Mouse (Mus musculus): ENCODE data around the gene Ears2. TPM values are rescaled to one million over a fixed set of nuclear protein-coding genes. Genes with fewer than 3 reads are reported as not detected.

Gene Ears2
- 10.0 and 11.0 TPM in 2 replicates for polyA plus RNA-seq (2012)

DNA sequence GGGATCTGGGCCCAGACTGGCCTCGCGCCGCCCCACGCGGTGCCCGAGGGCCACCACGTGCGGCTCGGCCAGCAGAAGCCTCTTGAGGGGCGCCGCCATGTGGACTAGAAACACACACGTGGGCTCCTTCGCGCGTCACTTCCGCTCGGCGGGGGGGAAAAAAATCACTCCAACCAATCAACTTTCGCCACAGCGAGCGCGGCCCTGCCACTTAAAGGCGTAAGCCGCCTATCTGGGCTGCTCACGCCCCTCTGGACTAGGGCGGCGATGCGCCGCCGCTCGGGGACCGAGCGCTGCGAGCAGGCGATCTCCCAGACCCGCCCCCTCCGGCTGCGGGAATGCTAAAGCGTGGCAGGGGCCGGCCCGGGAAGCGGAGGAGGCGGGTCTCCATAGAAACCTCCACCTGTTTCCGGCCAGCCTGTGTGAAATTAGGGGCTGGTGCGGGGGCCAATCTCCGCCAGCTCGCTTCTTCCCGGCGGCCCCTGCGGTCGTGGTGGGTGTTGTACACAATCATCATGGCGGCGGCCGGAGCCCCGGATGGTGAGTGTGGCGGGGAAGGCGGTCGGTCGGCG lies at the start of gene Ears2, which contains the start of gene Ubfd1:
Ears2 (minus strand) TSS at position 319 of the 572 bp plus-strand sequence.
Ubfd1 (plus strand) TSS at position 231 of the 572 bp plus-strand sequence.

DNA sequence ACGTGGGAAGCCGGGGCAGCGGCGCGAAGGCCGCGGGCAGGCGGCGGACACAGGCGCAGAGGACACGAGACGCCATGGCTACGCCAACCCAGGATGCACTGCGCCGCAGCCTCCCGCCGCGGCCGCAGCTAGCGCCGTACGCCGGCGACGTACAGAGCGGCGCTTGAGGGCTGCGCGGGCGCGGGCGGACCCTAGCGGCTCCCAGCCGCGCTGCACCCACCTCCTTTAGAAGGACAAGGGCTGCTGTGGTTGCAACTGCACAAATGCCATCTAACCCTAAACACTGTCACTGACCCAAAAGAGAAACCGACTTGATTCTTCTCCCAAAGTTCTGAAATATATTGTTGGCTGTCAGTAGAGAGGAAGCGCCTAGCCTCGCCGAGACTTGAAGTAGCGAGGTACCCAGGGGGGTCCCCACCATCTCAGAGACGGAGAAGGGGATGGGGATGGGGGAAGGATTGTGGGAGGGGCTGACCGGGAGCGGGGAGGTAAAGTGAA lies 34.7 kb upstream of the Ears2 start, which contains the start of gene Ndufab1:
Ndufab1 (minus strand) TSS at position 140 of the 498 bp plus-strand sequence.

DNA sequence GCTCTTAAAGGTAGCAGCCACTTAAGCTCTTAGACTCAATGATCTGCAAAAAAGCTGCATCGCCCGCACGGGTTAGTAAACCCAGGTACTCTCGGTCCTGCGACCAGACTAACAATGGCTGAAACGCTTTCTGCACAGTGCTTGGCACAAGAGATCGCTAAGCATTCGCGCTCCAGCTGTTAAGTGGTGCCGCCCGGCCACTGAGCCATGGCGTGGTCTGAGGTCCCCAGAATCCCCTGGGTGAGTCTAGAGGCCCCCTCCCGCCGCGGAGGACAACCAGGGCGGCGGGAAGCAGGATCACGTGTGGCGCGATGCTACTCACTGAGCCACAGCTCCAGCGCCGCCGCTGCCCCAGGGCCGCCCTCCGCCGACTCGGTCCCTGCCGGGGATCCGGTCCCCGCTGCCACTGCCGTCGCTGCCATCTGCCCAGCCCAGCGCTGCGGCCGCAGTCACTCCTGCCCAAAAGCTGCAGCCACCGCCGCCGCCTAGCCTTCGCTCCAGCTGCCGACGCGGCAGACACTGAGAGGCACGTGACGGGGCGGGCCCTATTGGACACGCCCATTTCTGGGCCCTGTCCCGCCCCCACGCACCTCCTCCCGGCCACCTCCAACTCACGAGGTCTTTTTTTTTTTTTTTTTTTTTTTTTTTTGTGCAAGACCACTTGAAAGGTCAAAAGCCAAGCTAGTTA lies 46.3 kb downstream of the Ears2 start, which contains the start of gene Gga2:
Gga2 (minus strand) TSS at position 556 of the 688 bp plus-strand sequence.

Other genes starting within 250 kb of the Ears2 start
- gene Scnn1b, start 202.2 kb downstream of the Ears2 start, polyA plus RNA-seq (2012) = not detected in 2 replicates
- gene Cog7, start 85.6 kb downstream of the Ears2 start, polyA plus RNA-seq (2012) = 7.0 and 7.8 TPM in 2 replicates
- 53.6 and 60.6 TPM in 2 replicates for gene Gga2, start 46.0 kb downstream of the Ears2 start, polyA plus RNA-seq (2012)
- gene Ubfd1, start 88 bp downstream of the Ears2 start, polyA plus RNA-seq (2012) = 17.6 and 25.3 TPM in 2 replicates
- gene Ndufab1, start 34.6 kb upstream of the Ears2 start, polyA plus RNA-seq (2012) = 656 and 702 TPM in 2 replicates
- gene Palb2, start 65.7 kb upstream of the Ears2 start, polyA plus RNA-seq (2012) = 2.2 and 2.7 TPM in 2 replicates
- 4.9 and 6.9 TPM in 2 replicates for gene Dctn5, start 65.8 kb upstream of the Ears2 start, polyA plus RNA-seq (2012)
- gene Plk1, start 92.2 kb upstream of the Ears2 start, polyA plus RNA-seq (2012) = 46.1 and 77.7 TPM in 2 replicates
- gene Ern2, start 118.9 kb upstream of the Ears2 start, polyA plus RNA-seq (2012) = 0.10 TPM in 1 of 2 replicates, not detected in the other
- gene Chp2, start 152.2 kb upstream of the Ears2 start, polyA plus RNA-seq (2012) = not detected in 2 replicates
- gene Prkcb, start 221.5 kb upstream of the Ears2 start, polyA plus RNA-seq (2012) = 3.2 and 3.7 TPM in 2 replicates